Mouse (Mus musculus) ovary, postnatal 10 days (tissue): ENCODE data around the gene Dnlz.
A peak's percentile ranks its signal among the peaks of the same experiment; 100 is the strongest.
"Not testable (repeated sequence)": the region's sequence is repeated elsewhere in the genome, so short reads cannot be mapped to it uniquely, and the experiment has no call there.

Experiments
- DNase-seq: peaks from one replicate; pipeline ENCODE4 v3.0.0; 2022; ENCODE audit warnings: low spot score

Gene Dnlz

DNA sequence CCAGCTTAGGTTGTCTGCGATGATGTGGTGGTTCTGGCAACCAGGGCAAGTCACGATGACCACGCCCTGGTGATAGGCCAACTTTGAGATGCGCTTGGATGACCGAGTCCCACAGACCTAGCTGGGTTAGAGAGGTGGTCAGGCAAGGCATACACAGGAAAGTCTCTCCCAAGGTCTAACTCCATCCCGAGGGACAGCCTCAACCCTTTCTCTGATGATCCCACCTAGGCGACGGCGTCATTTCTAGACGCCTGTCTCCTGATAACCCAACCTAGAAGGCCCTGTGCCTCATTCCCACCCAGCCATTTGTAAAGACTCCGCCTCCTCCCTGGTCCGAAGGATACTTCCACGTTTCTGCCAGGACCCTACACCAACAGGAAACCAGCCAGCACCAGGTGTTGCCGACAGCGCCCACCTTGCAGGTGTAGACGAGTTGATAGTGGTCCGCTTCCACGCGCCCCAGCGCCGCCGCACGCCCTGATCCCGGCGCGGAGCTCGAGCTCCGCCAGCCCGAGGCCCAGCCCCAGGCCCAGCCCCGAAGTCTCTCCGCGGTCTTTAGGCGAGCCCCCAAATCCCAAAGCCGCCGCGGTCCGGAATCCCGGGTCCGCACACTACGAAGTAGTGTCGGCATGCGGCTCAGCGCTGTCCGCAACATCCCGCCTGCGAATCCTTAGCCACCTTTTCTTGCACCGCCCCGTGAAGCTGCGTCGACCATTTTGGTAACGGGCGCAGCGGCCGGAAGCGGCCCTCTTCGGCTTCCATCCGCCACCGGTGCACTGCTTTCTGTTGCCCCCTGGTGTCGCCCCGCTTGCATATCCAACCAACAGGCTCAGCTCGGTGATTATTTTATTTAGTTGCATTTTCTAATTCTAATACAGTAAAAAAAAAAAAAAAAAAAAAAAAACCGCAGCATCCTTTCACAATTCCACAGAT lies at the start of gene Dnlz:
Dnlz (minus strand) TSS at position 753 of the 933 bp plus-strand sequence.
- peak; percentile 90 for DNase-seq

GRCm38 (mm10) chr2:26401023-26401422 lies 49.1 kb upstream of the Dnlz start:
- no peak for DNase-seq

- no peak for DNase-seq
Observed at GRCm38 (mm10) chr2:26400296-26400695, 48.4 kb upstream of the Dnlz start.

- no peak for DNase-seq
Observed at GRCm38 (mm10) chr2:26399647-26400046, 47.7 kb upstream of the Dnlz start.

DNA sequence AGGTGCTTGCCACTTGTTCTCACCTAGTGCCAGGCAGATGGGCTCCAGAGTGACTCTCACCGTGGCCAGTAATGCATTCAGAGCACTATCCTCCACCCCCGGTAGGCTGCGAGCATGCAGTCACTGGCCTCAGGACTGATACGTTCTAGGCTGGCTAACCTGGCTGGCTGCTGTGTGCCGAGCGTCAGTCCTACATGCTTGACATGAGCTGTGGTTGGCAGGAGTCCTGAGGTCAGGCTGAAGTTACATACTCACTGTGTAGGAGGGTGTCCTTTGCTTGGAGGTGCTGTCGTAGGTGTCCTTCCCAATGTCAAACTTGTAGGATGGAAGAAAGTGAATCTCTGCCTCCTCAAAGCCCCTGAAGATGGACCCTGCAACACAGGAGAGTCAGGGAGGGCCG lies 47.1 kb upstream of the Dnlz start:
- DNase-seq: no peak

- DNase-seq: no peak
Observed at GRCm38 (mm10) chr2:26391617-26392016, 39.7 kb upstream of the Dnlz start.

- DNase-seq: no peak
Observed at GRCm38 (mm10) chr2:26390954-26391353, 39.0 kb upstream of the Dnlz start.

GRCm38 (mm10) chr2:26389154-26389690 lies 37.3 kb upstream of the Dnlz start, which contains the start of the genes Entr1 and Pmpca:
TSS of gene Entr1 (minus strand) at chr2:26389316.
TSS of gene Pmpca (plus strand) at chr2:26389339.
- peak; percentile 66 for DNase-seq

- no peak for DNase-seq
Observed at GRCm38 (mm10) chr2:26388682-26389153, 36.8 kb upstream of the Dnlz start.

GRCm38 (mm10) chr2:26387713-26388112 lies 35.8 kb upstream of the Dnlz start:
- no peak for DNase-seq

GRCm38 (mm10) chr2:26380871-26381270 lies 29.0 kb upstream of the Dnlz start:
- not testable (repeated sequence) for DNase-seq

DNA sequence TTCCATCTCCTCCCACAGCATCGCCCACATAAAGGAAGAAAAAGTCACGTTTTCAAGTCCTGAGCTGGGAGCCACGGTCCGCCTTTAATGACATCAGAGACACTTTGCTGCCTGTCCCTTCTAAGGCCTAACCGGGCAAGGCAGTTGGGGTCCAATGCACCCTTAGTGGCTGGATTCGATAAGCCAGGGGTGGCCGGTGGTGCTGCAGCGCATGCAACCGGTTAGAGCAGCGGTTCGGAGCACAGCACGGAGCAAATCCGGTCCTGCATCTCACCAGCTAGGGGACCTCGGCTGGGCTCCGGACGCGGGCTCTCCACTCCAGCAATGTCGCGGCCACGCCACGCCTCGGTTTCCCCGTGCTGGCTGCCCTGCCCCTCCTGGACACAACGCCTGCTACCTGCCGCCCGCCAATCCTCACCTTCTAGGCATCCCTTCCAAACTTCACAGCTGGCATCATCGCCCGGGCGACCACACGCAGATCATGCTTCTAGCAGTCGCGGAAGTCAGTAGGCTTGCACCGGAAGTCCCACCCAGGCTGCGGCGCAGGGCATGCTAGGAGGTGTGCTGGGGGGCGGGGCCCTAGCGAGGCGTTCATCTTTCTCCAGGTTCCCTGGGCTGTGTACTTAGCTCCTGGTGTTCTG lies 28.3 kb upstream of the Dnlz start, which contains the start of gene Snapc4:
Snapc4 (minus strand) TSS at position 523 of the 641 bp plus-strand sequence.
- DNase-seq: peak; percentile 58

- no peak for DNase-seq
Observed at GRCm38 (mm10) chr2:26372396-26372795, 20.5 kb upstream of the Dnlz start.

DNA sequence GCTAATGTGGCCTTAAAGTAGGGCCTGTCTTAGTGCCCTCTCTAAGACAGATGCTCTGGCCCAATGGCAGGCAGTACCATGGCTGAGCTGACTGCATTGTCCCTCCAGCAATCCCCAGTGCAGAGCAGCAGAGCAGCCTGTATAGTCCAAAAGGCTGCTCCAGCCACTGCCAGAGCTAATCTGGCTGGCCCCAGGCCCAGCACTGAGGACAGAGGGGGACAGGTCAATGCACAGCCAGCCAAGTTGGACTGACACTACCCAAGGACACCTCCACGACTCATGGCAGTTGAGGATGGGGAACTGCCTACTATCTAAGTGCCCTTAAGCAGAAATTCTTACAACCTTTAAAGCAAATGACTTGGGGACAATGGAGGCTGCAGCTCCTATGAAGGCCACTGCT lies 16.7 kb upstream of the Dnlz start:
- DNase-seq: no peak

GRCm38 (mm10) chr2:26367911-26368310 lies 16.0 kb upstream of the Dnlz start:
- DNase-seq: no peak

DNA sequence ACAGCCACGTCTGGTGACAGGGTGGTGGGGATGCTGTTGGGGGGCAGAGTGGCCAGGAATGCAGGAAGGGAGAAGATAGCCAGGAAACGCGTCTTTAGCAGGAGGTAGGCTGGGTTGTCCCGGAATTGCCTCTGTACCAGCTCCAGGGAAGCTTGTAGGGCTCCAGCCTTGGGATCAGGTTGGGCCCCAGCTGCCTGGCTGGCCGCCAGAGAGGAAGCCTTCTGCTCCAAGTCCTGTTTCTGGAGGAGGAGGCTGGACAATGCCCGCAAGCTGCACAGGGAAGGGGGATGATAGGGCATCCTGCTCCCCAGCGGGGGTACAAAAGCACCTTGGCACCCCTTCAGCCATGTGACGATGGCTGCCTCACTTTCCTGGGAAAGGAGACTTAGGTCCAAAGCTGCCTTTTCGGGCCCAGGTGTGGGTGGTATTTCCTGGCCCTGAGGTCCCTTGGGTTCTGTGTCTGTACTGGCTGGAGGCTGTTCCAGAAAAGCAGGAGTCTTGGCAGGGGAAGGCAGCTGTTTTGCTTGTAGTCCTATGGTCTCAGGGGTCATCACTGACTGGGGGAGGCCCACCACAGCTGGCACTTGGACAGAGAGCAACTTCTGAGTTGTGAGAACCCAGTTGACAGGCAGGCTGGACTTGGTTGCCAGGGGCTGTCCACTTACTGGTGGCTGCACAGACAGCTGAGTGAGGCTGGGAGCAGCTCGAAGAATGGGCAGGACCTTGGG lies 13.0 kb upstream of the Dnlz start:
- peak; percentile 55 for DNase-seq

DNA sequence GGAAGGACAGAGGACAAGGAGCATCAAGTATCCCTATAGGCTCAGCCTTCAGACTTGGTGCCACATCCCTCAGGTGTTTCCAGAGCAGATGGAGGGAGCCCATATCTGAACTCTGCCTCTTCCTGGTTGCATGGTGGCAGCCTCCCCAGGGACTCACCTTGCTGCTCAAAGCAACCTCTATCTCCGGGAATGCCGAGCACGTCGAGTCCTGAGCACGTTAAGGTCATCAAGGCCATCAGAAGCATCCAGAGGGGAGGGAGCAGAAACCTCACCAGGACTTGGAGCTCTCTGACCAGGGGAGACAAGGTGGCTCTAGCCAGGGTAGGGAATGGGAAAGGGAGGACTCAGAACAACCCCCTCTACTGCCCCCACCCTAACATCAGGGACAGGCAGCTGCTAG lies 11.6 kb upstream of the Dnlz start:
- no peak for DNase-seq

GRCm38 (mm10) chr2:26362991-26363390 lies 11.1 kb upstream of the Dnlz start:
- no peak for DNase-seq

GRCm38 (mm10) chr2:26360772-26361171 lies 8.9 kb upstream of the Dnlz start, which contains the start of gene Card9:
TSS of gene Card9 (minus strand) at chr2:26360918.
- no peak for DNase-seq

DNA sequence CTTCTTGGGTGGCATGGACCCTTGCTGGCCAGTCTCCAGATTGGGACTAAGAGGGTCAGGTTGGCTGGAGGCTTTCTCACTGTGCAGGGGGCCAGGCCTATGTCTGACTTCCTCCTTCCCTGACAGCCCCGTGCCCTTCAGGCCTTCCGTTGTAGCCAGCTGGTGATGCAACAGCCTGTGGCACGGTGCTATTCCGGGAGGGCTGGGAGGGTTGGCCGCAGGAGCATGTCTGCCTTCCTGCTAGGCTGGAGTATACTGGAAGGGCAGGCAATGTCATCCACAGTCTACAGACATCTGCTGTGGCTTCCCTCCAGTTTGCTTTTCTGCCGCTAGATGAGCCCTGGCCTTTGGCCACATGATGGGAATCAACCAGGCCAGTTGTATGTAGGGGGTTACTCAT lies 8.1 kb upstream of the Dnlz start:
- no peak for DNase-seq

GRCm38 (mm10) chr2:26358667-26359320 lies 6.9 kb upstream of the Dnlz start:
- DNase-seq: no peak
